In genomic region chr14:73186875-73187274, GRCm38 (mm10) we compare ENCODE assay signal across 15 mouse cellular contexts.
"Had no signal": no experiment of that assay in that cellular context is flagged by ENCODE, and none has a peak within 500 bp of the region (broad histone marks: within the 10 kb centered on the region; RNA-seq: fewer than 3 reads in every experiment).

No protein-coding gene starts in this region.

- H3K4me2 ChIP-seq: liver, embryonic 11.5 days; lung, embryonic 15.5 days; midbrain, embryonic 11.5 days; midbrain, embryonic 15.5 days; neural tube, embryonic 13.5 days had no signal

- H3K9me3 ChIP-seq: limb, embryonic 10.5 days; lung, embryonic 15.5 days; megakaryocyte, embryonic 14.5 days; midbrain, embryonic 15.5 days; neural tube, embryonic 13.5 days had no signal

- H3K4me3 ChIP-seq: left cerebral cortex, adult 2 months; limb, embryonic 10.5 days; lung, embryonic 15.5 days; megakaryocyte, embryonic 14.5 days; midbrain, embryonic 15.5 days; neural tube, embryonic 13.5 days had no signal

- H3K27ac ChIP-seq: left cerebral cortex, adult 2 months; limb, embryonic 10.5 days; lung, embryonic 15.5 days; midbrain, embryonic 15.5 days; neural tube, embryonic 13.5 days had no signal

- ATAC-seq: midbrain, embryonic 15.5 days had no signal

- H3K9ac ChIP-seq: lung, embryonic 15.5 days; midbrain, embryonic 15.5 days; neural tube, embryonic 13.5 days had no signal

- DNase-seq: kidney, adult 18-20 months; kidney, postnatal 10 days; lung, postnatal 14 days; right cerebral cortex, adult 18-20 months; right cerebral cortex, postnatal 25 days; spleen, adult 18-20 months; thymus, postnatal 36 days had no signal

- H3K27me3 ChIP-seq: lung, embryonic 15.5 days; megakaryocyte, embryonic 14.5 days; midbrain, embryonic 15.5 days; neural tube, embryonic 13.5 days had no signal

- H3K4me1 ChIP-seq: limb, embryonic 10.5 days; lung, embryonic 15.5 days; midbrain, embryonic 15.5 days; neural tube, embryonic 13.5 days had no signal
